Mouse (Mus musculus) activated CD4-positive, CD25-positive, alpha-beta regulatory T cell, adult 4 months (primary cell): ENCODE results near the gene Ntsr1. TPM values are rescaled to one million over a fixed set of nuclear protein-coding genes. Genes with fewer than 3 reads are reported as not detected.

Experiments
- ATAC-seq: one replicate; pipeline ENCODE4 v1.8.0; 2017
- polyA plus RNA-seq, 2 experiments: library from polyadenylated mRNA; unstranded; fragments of 100-300 nt; shearing (Covaris generic); gene quantifications; one replicate each; pipeline ENCODE4 v1.2.1; 2017

Gene Ntsr1
- not detected for polyA plus RNA-seq

DNA sequence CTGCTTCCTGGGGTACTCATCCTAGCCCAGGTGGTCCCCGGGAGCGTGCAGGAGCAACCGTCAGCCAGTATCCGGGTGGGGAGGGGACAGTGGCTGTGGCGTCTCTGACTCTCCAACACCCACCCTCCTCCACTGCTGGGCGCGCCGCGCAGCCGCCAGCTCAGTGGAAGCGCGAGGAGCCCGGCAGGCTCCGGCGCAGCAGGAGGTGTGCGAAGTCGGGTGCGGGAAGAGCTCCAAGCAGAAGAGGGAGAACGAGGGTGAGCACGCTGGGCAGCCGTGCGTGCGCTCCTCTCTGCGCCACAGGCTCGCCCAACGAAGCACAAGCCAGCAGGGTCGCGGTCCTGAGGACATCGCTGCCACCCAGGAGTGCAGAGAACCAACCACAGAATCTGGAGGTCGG is at the start of gene Ntsr1:
Gene Ntsr1 (plus strand): TSS at position 236 of the 400 bp plus-strand sequence.
- no peak for ATAC-seq

GRCm38 (mm10) chr2:180450529-180450928 is 49.2 kb upstream of the Ntsr1 start:
- no peak for ATAC-seq

GRCm38 (mm10) chr2:180455723-180456698 is 43.8 kb upstream of the Ntsr1 start, which contains the start of gene Slco4a1:
Gene Slco4a1, plus strand, starts transcription at chr2:180456245.
- peak; percentile 96 for ATAC-seq

DNA sequence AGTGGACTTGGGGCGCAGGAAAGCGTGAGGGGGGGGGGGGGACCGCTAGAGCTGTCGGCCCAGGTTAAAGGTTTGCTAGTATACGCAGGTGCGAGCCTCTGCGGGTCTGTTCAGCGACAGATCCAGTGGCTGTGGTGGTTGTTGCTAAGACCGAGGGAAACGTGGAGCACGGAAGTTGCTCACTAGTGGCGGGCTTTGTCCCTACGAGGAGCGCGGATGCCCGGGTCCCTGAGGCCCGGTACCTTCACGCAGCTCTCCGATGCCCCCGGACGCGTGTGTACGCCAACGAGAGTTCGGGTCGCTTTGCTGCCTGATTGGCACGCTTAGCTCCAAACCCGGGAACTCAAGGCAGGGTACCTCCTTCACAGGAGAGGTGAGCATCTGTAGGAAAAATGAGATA is 43.1 kb upstream of the Ntsr1 start:
- peak; percentile 12 for ATAC-seq

- ATAC-seq = no peak
These were observed 42.1 kb upstream of the Ntsr1 start for GRCm38 (mm10) chr2:180457680-180458079.

GRCm38 (mm10) chr2:180459437-180459836 is 40.3 kb upstream of the Ntsr1 start:
- no peak for ATAC-seq

GRCm38 (mm10) chr2:180460801-180461200 is 39.0 kb upstream of the Ntsr1 start:
- ATAC-seq = no peak

DNA sequence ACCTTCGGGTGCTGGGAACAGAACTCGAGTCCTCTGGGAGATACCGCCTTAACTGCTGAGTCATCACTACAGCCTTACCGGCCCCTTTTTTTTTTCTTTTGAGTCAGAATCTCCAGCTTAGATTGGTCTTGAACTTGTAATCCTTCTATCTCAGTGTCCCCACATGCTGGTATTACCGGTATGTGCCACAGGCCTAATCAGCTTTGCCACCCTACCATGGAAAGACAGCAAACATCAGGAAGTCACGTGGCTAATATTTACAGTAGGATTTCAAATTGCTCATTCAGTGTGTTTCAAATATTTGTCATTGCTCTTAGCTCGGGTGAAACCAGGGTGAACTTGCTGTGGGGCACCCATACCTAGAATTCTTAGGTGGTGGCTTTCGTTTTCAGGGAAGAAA is 37.2 kb upstream of the Ntsr1 start:
- no peak for ATAC-seq

GRCm38 (mm10) chr2:180466505-180466904 is 33.3 kb upstream of the Ntsr1 start:
- ATAC-seq = no peak

DNA sequence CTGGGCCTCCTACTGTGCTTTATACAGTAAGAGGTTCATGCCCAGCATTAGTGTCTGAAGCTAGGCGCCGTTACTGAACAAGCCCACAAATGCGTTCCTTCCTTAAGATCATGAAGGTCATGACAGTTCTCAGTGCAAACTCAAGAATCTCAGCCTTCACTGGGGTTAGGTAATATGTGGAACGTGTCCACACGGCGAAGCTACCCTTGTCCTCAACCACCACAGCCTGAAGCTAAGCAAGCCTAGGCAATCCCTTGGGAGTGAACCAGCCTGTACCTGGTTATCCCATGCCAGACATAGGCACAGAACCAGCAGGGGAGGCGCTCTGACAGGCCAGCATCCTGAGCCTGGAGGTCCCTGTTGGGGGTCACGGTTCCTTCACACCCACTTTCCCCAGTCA is 30.9 kb upstream of the Ntsr1 start:
- ATAC-seq = no peak

DNA sequence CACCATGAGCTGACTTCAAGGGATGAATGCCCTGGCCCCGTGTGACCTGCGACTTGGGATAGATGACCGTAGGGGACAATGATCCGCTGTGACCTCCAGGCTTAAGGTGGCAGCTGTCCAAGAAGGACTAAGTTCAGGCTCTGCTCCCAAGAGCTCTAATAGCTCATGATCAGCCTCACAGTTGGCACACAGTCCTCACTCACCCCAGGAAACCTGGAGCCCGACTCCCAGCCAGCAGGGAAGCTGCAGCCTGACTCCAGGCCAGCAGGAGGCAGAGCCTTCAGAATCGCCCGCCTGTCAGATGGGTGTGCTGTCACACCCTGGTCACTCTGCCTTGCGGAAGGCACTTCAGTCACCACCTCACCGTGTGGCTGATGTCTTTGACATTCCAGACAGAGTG is 30.0 kb upstream of the Ntsr1 start:
- no peak for ATAC-seq

GRCm38 (mm10) chr2:180472306-180473079 is 27.3 kb upstream of the Ntsr1 start:
- no peak for ATAC-seq

GRCm38 (mm10) chr2:180473080-180473440 is 26.7 kb upstream of the Ntsr1 start:
- ATAC-seq = no peak

DNA sequence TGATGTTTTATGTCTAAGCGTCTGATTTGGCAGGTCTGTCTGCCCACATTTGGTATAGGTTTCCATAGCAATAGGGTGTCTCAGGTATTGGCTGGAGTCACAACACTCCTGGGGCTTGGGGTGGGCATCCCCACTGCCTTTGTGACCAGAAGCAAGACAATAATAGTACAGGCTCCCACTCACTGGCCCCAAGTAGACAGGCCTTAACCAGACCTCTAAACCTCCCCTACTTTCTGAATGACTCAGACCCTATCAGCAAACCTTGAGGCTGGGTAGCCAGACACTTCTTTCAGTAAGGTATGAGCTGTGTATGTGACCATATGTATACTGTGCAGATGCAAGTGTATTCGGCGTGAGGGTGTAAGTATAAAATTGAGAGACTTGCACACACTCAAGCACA is 24.9 kb upstream of the Ntsr1 start:
- no peak for ATAC-seq

DNA sequence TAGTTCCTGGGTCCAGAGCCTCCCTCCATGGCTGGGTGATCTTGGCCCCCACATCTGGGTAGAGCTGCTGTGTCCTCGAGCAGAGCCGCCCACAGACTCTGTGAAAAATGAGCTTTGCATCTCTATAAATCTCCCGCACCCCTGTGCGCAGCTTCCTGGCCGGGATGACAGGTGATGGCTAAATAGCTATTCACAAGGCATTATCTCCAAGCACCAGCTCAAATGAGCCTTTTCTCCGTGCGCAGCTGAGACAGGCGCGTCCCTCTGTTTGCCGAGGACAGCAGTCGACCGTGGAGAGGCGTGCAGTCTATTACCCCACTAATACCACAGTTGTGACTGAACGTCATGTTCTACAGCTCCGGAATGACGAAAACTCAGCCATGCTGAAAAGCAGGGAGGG is 17.5 kb upstream of the Ntsr1 start:
- no peak for ATAC-seq

DNA sequence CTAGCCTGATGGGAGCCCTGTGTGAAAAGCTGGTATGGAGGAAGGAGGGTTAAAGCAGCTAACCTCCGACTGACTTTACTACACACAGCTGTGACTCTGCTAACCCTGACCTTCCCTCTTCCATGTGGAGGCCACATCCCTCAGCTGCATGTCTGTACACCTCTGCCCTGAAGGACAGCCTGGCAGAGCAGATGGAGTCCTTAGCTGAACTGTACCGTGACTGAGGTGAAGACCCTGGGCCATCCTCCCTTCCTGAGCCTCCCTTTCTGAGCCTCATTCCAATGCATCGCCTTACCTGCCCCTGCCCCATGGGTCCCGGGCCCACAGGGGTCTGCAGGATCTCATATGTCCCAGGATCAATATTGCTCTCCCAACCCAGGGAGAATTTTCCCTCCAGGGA is 14.9 kb upstream of the Ntsr1 start:
- no peak for ATAC-seq

- no peak for ATAC-seq
These were observed 14.5 kb upstream of the Ntsr1 start for GRCm38 (mm10) chr2:180485306-180485705.

DNA sequence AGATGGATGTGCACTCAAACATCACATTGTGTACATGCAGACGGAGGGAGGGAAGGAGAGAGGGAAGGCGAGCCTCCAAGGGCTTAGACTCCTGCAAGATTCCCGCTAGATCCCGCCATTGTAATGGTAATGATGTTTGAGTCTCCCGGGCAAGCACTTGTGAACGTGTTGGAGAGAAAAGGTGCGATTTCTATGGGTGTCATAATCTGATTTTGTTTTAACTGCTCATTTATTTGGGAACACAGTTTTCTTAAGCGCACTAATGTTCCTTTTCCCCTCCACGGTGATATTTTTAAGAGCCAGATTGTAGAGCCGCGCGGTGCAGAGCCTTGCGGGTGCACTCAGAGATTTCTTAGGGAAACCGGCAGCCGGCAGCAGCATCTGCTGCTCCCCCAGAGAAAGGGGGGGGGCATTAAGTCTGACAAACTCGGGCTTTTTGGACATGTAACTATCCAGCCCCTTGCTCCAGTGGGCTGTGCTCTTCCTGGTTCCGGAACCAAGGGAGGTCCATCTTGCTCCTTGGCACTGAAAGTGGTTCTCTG is 11.5 kb upstream of the Ntsr1 start:
- no peak for ATAC-seq

GRCm38 (mm10) chr2:180495906-180496305 is 3.9 kb upstream of the Ntsr1 start:
- ATAC-seq = no peak

- ATAC-seq = no peak
These were observed 950 bp downstream of the Ntsr1 start for GRCm38 (mm10) chr2:180500726-180501125.

- no peak for ATAC-seq
These were observed 1.6 kb downstream of the Ntsr1 start for GRCm38 (mm10) chr2:180501217-180501967.

DNA sequence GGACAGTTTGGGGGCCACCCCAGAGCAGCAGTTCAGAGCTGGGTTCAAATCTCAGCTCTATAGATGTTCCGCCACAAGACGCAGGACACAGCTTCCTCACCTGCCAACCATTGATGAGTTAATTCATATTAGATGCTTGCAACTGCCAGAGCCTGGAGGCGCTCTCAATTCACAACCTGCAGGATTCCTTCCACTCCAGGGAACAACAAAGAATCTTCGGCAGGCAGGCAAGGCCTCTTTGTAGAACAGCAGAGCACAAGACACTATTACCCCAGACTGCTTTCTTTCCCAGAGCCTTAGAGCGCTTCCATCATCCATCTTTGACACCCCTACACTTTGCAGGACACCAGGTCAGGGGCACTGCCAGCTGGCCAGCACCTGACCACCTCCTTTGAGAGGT is 6.5 kb downstream of the Ntsr1 start:
- no peak for ATAC-seq
